Mouse (Mus musculus) lung, adult 2 months (tissue): ENCODE measurements around the gene Kif21b. TPM values are rescaled to one million over a fixed set of nuclear protein-coding genes. Genes with fewer than 3 reads are reported as not detected.

ENCODE experiments used
- DNase-seq: peaks from one replicate; pipeline ENCODE4 v3.0.0; 2022
- H3K4me1 ChIP-seq: fragments of 200-500 bp; 2 replicates; pipeline ENCODE4 v1.6.1; 2011; ENCODE audit warnings: low read length; ENCODE audit not compliant: control insufficient read depth, insufficient read depth
- H3K4me3 ChIP-seq: fragments of 200-500 bp; replicated peaks from 2 replicates; pipeline ENCODE3; 2011; ENCODE audit warnings: low read depth, mild to moderate bottlenecking, control low read depth, low read length; ENCODE audit errors: extremely low read depth
- CTCF ChIP-seq: fragments of 200-500 bp; IDR thresholded peaks from 2 replicates; pipeline ENCODE4 v1.5.1; 2011; ENCODE audit warnings: mild to moderate bottlenecking, low read length, control low read depth; ENCODE audit not compliant: insufficient read depth
- POLR2A ChIP-seq: fragments of 200-500 bp; IDR thresholded peaks from 2 replicates; pipeline ENCODE4 v1.6.1; 2011; ENCODE audit warnings: low read depth, mild to moderate bottlenecking, control low read depth, low read length, borderline replicate concordance; ENCODE audit errors: extremely low read depth
- WGBS: fragments of 180-500 bp; shearing (Covaris S2); methylation state at CpG from one replicate; pipeline ENCODE4 v1.1.7; 2018; 5-methylcytosine and 5-hydroxymethylcytosine counted together
- polyA plus RNA-seq: library from polyadenylated mRNA; depleted of rRNA; stranded (reverse); fragments of >200 nt; gene quantifications from 2 replicates; pipeline ENCODE4 v1.2.3, GENCODE M21; 2012; rRNA removed

The Kif21b gene
- polyA plus RNA-seq, 1 experiment = 14.4 TPM

DNA sequence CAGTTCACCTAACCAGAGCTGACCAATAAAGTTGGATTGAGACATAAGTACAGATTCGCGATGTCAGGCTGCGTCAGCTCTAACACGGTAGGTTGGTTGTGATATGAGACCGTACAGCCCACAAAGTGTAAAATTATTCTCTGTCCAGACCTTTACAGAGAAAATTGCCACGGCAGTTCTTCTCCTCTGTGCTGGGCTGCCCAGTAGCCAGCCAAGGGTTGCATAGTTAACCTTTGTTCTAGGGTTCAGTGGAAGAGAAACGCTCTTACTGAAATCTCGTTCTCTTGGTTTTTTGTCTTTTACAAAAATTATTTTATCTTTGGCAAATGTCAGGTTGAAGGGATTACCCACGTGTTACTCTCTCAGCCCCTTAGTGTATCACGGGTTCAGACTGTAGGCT, 91.2 kb downstream of the Kif21b start:
- no peak for TF ChIP-seq CTCF
- no peak for TF ChIP-seq POLR2A
- DNase-seq = no peak
- Histone ChIP-seq H3K4me3 (no peak overlapping the region), H3K4me1 (no peaks in the 10 kb centered on the region)
- WGBS = 70% methylated on average over 10 of the region's 10 CpGs

DNA sequence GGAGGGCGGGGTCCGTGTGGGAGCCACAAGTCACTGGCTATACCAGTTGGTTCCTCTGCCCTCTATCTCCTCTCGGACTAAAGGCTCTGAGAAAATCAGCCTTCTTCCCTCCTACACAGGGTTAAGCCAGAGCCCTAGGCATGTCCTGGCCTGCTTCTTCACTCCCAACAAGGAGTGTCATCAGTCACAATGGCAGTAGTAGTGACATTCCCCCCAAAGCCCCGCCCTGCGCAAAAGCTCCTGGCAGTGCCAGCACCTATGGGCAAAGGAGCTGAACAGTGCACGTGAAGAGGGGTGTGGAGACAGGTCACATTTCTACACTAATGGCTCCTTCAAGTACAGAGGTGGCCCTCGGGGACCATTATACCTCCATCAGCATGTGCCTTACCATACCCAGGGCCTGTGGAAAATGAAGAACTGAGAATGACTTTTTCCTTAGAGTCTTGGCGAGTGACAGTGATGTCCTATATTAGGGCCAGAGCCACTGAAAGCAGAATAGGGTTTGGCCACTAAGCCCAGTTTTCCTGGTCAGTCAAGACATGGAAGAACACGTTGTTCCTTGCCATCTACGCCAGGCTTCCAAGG, 92.7 kb downstream of the Kif21b start:
- H3K4me1 ChIP-seq = no peaks in the 10 kb centered on the region
- DNase-seq = no peak
- H3K4me3 ChIP-seq = no peak overlapping the region
- TF ChIP-seq POLR2A (no peak), CTCF (no peak)
- 83% methylated on average over 10 of the region's 10 CpGs for WGBS

DNA sequence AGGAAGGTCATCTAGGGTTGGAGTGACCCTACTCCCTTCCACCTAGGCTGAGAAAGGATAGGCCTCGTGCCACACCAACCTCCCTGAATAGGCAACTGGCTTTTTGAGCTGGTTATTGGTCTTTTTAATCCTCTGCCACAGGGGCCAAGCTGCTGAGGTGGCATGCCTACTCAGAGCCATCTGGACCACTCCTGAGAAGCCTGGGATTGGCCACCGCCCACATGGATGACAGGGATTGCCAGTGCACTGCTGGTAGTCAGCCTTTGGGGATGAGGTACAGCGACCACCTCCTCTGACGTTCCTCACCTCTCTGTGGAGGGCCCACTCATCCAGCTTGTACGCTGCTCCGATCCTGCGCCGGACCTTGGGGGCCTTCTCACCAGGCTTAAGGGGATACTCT, 94.7 kb downstream of the Kif21b start:
- no peak for TF ChIP-seq POLR2A
- no peak for TF ChIP-seq CTCF
- 96% methylated on average over 8 of the region's 8 CpGs for WGBS
- no peaks in the 10 kb centered on the region for H3K4me1 ChIP-seq
- no peak for DNase-seq
- no peak overlapping the region for H3K4me3 ChIP-seq

DNA sequence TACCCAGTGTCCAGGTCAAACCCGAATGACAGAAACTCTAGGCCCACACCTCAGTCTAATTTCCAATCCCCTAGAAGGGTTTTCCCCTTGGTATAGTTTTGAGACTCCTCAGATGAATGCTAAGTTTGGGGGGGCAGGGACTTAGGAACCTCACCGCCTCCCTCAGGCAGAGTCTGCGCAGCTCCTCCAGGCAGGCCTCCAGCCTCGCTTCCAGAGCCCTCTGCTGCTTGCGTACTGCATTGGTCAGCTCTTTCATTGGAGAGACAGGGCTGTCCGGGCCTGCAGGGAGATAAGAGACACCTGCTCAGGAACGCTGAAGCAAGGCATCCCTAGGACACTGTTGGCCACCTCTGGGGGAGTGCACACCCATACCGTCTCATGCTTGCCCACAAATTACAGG, 95.4 kb downstream of the Kif21b start:
- no peak for TF ChIP-seq POLR2A
- no peak for TF ChIP-seq CTCF
- WGBS = 90% methylated on average over 8 of the region's 8 CpGs
- no peak for DNase-seq
- Histone ChIP-seq H3K4me1 (no peaks in the 10 kb centered on the region), H3K4me3 (no peak overlapping the region)

Other genes starting within 250 kb of the Kif21b start
- 0.07 and 40.6 TPM in 2 replicates for gene Pkp1, start 212.2 kb upstream of the Kif21b start, polyA plus RNA-seq
- 0.05 TPM in 1 of 2 replicates, not detected in the other for gene Igfn1, start 125.0 kb upstream of the Kif21b start, polyA plus RNA-seq
- 56.4 and 73.2 TPM in 2 replicates for gene Tmem9, start 123.2 kb upstream of the Kif21b start, polyA plus RNA-seq
- gene Ascl5, start 80.6 kb upstream of the Kif21b start, polyA plus RNA-seq = not detected in 2 replicates
- gene Cacna1s, start 78.6 kb upstream of the Kif21b start, polyA plus RNA-seq = 2.9 and 7.5 TPM in 2 replicates
- 0.14 TPM in 1 of 2 replicates, not detected in the other for gene Mroh3, start 81.4 kb downstream of the Kif21b start, polyA plus RNA-seq
- 4.2 and 7.3 TPM in 2 replicates for gene Inava, start 102.9 kb downstream of the Kif21b start, polyA plus RNA-seq
- 0.14 and 0.45 TPM in 2 replicates for gene Gpr25, start 129.5 kb downstream of the Kif21b start, polyA plus RNA-seq
- gene Camsap2, start 214.7 kb downstream of the Kif21b start, polyA plus RNA-seq = 11.6 and 18.7 TPM in 2 replicates